Mouse (Mus musculus) spleen, adult 18-20 months (tissue): ENCODE measurements around the gene Gm42420.
A peak's percentile ranks its signal among the peaks of the same experiment; 100 is the strongest.

Source experiments
- DNase-seq, 2 experiments: peaks; one replicate each; pipeline ENCODE4 v3.0.0; 2022; ENCODE audit warnings: mixed read lengths in 2 of 2

The Gm42420 gene

DNA sequence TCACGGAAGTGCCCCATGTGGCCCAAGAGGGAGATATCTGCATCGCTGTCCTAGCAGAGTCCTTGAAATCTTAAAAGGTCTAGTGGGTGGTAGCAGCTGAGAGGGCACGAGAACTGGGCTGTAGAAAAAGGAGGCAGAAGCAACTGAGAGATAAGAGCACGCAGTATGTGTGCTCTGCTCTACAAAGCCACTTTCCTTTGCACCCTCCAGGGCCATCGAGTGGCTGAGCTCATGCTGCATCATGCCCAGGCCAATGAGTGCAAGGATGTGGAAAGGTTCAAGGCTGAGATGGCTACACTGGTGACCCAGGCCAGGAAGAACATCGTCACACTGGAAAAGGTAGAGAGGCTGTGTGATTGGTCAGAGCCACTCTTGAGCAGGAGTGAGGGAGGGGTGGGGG, at the start of gene Gm42420:
Gene Gm42420 (plus strand): TSS at position 237 of the 400 bp plus-strand sequence.
- no peak for DNase-seq

- DNase-seq, result no peak
Observed at GRCm38 (mm10) chr6:39536621-39537020, 48.9 kb upstream of the Gm42420 start.

GRCm38 (mm10) chr6:39537276-39537675, 48.3 kb upstream of the Gm42420 start:
- no peak for DNase-seq

DNA sequence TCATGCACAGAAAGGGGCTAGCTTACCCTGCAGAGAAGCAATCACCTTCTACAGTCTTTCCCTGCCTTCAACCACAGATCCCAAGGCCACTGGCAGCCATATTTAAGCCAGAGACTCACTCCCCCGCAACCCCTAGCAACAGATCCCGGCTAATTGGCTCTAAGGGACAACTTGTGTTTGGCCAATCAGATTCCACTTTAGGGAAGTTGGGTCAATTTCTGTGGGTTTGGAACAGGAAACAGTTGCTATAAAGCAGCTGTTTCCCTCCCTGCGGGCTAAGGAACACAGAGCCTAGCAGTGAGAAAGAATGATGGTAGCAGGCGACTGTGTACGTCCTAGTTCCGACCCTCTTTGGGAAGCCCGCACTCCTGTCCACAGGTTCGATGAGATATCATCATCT, 47.3 kb upstream of the Gm42420 start:
- no peak for DNase-seq

DNA sequence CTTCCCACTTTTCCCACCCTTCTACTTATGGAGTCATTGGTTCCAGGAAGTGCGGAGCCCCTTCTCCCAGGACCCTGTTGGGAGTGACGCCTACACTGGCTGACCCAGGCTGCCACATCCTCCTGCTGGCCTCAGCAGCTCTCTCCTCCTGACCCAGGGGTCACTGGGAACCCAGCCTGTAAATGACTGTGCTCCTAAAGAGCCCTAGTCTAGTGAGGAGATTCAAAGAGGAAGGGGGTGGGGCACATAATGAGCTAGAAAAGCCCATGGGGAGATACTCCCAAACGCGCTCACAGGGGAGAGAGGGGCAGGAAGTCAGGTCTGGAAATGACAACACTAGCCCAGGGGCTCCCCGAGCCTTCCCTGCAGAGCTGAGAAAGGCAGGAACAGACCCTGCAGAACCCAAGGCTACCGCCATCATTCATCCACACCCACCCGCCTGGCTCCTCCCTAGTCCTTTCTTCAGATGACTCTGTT, 45.8 kb upstream of the Gm42420 start:
- DNase-seq, result no peak

DNA sequence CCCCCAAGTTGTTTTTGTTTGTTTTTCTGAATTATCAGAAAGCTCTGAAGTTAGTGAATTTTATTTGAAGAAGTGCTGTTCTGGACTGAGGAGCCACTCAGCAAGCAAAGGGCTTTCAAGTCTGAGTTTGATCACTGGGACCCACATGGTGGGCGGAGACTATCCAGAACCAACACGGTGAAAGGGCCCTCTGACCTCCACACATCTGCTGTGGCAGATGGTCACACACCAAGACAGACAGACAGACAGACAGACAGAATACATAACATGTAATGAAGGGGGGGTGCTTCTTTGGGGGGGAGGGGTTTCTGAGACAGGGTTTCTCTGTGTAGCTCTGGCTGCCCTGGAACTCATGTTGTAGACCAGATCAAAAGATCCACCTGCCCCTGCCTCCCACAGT, 45.0 kb upstream of the Gm42420 start:
- no peak for DNase-seq

DNA sequence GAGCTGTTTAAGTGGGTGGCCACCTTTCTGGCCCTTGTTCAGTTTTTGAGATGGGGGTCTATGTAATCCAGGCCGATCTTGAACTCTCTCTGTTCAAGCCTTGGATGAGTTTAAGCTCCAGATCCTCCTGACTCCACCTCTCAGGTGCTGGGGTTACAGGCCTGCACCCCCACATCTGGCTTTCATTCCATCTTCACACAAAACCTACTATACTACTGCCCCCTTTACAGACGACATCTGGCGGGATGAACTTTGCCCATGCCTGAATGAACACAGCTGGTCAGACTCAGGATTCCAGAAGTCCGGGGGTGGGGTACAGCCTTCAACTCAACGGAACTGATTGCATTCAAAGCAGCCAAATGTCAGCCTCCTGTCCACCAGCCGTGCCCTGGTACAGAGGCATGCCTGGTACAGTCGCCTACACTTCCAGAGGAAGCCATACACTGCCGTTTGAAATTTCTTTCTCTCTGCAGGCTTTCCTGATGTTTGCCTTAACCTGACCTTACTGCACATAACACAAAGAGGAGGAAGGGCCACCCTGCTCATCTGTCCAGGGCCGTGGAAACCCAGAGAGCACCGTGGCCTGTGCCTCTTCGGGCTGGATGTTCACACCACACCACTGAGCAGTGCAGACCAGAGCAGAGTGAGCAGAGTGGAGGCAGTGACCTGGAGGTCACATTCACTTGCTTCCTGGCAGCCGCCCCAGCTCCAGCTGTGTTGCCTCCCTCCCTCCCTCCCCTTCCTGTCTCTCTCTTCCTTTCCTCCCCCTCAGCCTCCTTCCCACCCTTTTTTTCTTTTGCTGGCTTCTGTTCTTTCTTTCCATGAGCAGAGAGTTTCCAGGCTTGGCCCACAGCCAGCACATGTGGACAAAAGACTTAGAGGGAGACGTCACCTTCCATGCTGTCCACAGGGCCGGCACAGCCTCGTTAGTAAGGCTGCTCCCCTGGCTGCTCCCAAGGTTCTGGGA, 42.6 kb upstream of the Gm42420 start:
- DNase-seq, result no peak

DNA sequence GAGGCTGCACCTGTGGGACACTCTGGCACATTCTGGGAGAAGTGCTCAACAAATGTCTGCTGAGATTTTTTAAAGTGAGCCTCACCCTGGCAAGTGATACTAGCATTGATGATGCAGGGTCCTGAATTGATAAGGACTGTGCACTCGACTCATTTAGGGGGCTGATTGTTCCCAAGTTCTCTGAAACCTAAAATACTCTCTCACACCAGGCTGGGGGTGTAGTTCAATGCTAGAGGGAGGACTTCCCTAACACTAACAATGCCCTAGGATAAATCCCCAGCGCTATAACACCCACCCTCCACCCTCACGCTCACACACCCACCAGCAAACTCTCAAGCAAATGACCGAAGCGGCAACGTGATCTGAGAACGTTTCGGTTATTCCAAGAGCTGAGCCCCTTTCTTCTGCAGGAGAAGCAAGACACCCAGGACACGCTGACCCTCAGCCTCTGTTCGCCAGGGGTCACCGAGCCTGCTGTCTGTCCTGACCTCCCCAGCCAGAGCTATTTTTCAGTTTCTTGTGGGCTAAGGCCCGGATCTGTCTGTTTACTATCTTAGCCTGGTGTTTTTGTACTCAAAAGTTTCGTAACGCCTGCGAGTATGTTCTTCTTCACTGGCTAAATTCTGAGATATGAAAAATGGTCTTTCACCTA, 41.7 kb upstream of the Gm42420 start:
- DNase-seq, result no peak

GRCm38 (mm10) chr6:39545474-39545873, 40.1 kb upstream of the Gm42420 start:
- DNase-seq, result no peak

DNA sequence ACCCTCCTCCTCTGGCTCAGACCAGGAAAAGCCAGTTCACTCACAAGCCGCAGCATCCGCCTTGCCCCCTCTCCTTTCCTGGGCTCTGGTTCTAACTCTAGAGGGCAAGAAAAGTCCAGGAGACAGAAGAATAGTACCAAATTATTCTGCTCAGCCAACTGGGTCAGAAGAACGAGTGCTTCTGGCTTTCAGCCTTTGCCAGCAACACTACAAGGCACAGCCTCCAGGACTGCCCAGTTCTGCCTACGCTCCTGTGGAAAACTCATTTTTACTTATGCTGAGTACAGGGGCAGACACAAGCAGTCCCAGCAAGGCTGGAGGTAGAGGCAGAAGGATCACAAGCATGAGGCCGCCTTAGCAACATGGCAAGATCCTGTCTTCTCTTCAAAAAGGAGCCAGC, 37.5 kb upstream of the Gm42420 start:
- no peak for DNase-seq

GRCm38 (mm10) chr6:39551981-39552636, 33.4 kb upstream of the Gm42420 start:
- DNase-seq, result no peak

DNA sequence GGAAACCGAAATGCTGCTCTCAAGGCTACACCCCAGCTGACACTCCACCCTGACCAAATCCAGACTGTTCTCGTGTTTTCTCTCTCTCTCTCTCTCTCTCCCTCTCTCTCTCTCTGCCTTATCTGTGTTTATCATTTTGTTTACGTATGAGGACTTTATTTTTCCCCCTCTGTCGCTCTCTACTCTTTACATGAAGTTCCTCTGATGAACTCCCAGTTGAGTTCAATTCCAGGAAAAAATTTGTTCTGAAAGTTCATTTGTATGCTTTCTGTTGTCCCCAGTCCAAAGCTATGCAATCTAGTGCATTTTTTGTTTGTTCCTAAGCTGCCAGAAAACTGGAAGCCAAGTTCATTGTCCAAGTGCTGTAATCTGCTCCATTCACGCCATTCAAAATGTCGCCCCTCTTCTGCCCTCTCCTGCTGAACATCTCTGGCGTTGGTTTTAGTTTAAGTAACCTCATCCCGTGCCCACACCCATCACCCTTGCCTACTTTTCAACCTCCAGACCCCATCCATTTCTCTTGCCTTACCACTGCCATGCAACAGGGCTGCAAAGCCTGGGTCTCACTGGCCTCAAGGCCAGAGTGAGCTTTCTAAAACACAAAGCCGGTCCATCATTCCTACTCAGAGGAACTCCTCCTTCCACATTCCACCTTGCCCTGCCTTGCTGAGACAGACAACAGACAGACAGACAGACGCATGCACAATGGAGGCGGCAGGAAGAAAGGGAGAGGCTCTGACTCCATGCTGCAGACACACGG, 30.5 kb upstream of the Gm42420 start:
- DNase-seq, result no peak

GRCm38 (mm10) chr6:39555648-39555945, 30.0 kb upstream of the Gm42420 start:
- DNase-seq, result no peak

GRCm38 (mm10) chr6:39556900-39557659, 28.5 kb upstream of the Gm42420 start:
- DNase-seq, result no peak

GRCm38 (mm10) chr6:39557723-39558261, 27.8 kb upstream of the Gm42420 start, which contains the start of gene Dennd2a:
TSS of gene Dennd2a (minus strand) at chr6:39557867.
- peak; percentile 11 to 21 for DNase-seq

DNA sequence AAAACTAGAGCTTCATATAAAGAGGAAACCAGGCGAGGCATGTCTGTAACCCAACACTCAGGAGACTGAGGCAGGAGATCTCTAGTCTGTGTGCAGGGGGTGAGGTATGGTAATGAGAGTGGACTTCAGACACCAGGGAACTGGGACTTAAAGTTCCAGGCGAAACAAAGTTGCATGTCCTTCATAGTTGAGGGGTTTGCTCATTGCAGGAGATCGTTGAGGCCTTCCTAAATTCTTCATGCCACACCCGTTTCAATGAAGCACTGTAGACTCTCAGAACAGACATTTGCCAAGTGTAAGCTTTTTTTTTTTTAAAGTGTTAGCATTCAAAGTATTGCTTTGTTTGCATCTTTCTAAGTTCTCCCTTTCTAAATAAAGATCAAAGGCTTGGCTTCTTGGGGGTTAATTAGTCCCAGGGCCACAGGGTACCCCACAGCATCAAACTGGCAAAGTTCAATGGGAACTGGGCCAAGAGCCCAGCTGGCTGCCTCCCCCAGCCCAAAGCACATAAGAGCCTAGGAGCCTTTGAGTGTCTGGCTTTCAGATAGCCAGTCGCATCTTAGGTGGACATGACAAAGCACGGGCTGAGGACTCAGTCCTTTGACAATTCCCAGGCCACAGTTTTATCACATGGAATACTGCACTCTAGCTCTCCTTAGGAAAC, 26.1 kb upstream of the Gm42420 start:
- DNase-seq, result no peak

DNA sequence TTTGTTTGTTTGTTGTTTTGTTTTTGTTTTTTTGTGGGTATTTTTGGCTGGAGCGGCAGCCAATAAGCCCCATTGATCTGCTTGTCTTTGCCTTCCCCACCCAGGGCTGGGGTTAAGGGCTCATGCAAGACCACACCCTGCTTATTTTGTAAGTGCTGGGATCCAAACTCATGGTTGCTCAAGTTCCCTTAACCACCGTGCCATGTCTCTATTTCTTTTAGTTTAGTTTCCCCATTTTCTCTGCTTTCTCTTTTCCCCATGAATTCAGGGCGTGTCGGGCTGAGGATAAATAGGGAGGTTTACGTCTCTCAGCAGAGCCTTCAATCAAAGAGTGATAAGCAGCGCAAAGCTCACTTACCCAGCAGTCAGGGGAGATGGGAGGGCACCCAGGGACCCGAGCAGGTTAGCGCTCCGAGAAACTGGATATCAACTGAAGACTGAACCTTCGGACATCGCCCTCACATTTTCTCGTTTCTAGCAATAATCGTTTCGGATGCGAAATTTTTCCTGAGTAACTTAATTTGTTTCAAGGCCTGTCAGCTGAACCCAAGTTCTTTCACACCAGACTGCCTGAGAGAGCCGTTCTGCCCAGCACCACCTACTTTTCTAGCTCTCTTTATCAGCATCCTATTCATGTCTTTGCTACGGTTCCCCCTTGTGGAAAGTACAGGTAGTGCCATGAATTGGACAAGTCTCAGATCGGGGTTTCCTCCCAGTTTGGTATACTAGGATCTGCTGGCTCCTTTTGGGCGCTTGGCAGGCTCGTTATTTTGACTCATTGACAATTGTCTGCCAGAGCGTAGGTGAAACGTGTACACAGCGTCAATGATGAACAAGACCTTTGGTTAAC, 23.2 kb upstream of the Gm42420 start:
- DNase-seq, result peak in 1 of 2 experiments; percentile 70

DNA sequence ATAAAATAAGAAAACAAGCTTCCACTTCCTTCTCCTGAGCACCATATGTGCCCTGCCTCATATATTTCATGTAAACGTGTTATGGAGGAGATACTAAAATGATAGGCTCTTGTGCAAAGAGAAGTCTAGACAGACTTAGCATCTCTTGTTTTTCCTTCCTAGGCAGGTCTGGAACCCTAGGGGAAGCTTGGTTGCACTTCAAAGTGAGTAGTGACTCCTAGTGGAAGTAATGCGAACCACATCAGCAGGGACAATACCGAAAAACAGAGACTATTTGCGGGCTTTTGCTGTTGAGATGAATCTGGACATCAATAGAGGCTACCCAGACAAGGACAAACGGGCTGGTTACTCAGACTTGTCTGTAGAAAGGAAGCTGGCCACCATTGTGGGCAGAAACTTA, 18.0 kb upstream of the Gm42420 start:
- no peak for DNase-seq

- DNase-seq, result no peak
Observed at GRCm38 (mm10) chr6:39570426-39570825, 15.1 kb upstream of the Gm42420 start.
